Mouse (Mus musculus): ENCODE data around the gene Tekt4. TPM values are rescaled to one million over a fixed set of nuclear protein-coding genes. Genes with fewer than 3 reads are reported as not detected.
A peak's percentile ranks its signal among the peaks of the same experiment; 100 is the strongest.

The Tekt4 gene
- polyA plus RNA-seq, 1 experiment from 2014 or later = not detected

DNA sequence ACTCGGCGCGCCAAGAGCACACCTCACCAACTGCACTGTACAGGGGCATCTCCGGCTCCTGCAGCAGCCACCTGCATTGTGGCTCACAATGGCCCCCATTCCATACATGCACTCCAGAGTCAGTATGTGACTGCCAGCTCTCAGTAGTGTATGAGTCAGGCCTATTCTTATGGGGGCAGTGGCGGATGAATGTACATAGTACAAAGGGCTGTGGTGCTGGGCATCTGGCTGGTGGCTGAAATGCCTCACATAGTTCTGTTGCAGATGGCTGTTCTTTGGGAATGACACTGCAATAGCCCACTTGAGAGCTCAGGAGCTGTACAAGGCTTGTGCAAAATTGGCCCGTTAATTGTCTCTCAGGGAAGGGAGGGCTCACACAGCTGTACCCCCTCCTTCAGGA lies 27.7 kb downstream of the Tekt4 start:
- Histone ChIP-seq H3K9ac (ENCODE audit: low read depth, low read length) (no peak overlapping the region), H3K4me3 (ENCODE audit: low read length) (no peak overlapping the region), H3K9me3 (ENCODE audit: control insufficient read depth, low read length) (no peaks in the 10 kb centered on the region), H3K27me3 (replicated peaks; ENCODE audit: control insufficient read depth, insufficient read depth, low read length) (no peaks in the 10 kb centered on the region), H3K36me3 (ENCODE audit: control insufficient read depth, insufficient read depth, low read length) (no peaks in the 10 kb centered on the region), H3K27ac (ENCODE audit: low read length) (no peak overlapping the region), H3K4me1 (ENCODE audit: control insufficient read depth, insufficient read depth, low read length) (no peaks in the 10 kb centered on the region), H3K4me2 (ENCODE audit: low read depth, low read length) (no peak overlapping the region)
- ATAC-seq = no peak
- WGBS = 83% methylated on average over 6 of the region's 6 CpGs

DNA sequence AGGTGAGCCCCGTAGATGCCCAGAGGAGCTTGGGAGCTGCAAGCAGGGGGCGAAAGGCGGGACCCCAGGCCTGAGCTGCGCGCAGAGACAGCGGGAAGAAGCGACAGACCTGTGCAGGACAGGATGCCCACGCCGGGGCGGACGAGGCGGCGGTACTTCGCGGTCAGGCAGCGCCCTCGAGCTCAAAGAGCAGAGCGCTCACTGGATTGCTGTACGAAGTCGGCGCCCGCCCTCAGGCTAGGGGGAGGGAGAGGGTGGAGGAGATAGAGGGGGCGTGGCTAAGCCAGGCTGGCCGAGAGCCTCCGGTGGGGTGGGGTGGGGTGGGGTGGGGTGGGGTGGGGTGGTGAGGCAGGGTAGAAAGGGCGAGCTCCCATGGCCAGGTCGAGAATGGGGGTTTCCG lies 42.6 kb downstream of the Tekt4 start, which contains the start of gene Sstr5:
TSS of gene Sstr5 (minus strand) at position 276 of the 400 bp plus-strand sequence.
- H3K4me3 ChIP-seq (ENCODE audit: low read length) = peak within 1 kb of the TSS; percentile 22
- H3K9ac ChIP-seq (ENCODE audit: low read depth, low read length) = peak within 1 kb of the TSS; percentile 30
- peak within 1 kb of the TSS; percentile 45 for H3K4me2 ChIP-seq (ENCODE audit: low read depth, low read length)

DNA sequence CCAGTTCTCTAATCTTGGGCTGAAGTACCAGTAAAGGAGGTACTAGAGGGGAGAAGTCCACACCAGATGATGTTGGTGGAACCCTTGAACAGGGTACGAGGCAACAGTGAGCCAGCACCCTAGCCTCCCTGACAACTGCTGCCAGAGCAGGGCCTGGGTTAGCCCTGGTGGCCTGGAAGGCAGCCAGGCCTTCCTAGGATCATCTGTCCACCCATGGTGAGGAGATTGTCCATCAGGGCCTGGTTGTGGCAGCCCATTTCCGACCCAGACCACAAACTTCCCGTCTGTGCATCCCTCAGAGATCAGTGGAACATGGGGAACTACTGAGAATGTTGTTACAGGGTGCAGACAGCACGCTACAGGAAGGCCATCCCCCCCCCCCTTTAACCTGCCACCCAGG lies 48.2 kb downstream of the Tekt4 start:
- Histone ChIP-seq H3K36me3 (ENCODE audit: control insufficient read depth, insufficient read depth, low read length) (no peaks in the 10 kb centered on the region), H3K27me3 (replicated peaks; ENCODE audit: control insufficient read depth, insufficient read depth, low read length) (peaks cover 6% of the 10 kb centered on the region; the same call in 1 of the 2 replicates), H3K4me1 (ENCODE audit: control insufficient read depth, insufficient read depth, low read length) (no peaks in the 10 kb centered on the region), H3K4me2 (ENCODE audit: low read depth, low read length) (no peak overlapping the region), H3K27ac (ENCODE audit: low read length) (no peak overlapping the region), H3K4me3 (ENCODE audit: low read length) (no peak overlapping the region), H3K9ac (ENCODE audit: low read depth, low read length) (no peak overlapping the region), H3K9me3 (ENCODE audit: control insufficient read depth, low read length) (no peaks in the 10 kb centered on the region)
- WGBS = 74% methylated on average over 4 of the region's 4 CpGs
- no peak for ATAC-seq

More for the DNA sequence above, 42.6 kb downstream of the Tekt4 start, which contains the start of gene Sstr5:
- Histone ChIP-seq H3K4me1 (ENCODE audit: control insufficient read depth, insufficient read depth, low read length) (peaks cover 6% of the 10 kb centered on the region), H3K27me3 (replicated peaks; ENCODE audit: control insufficient read depth, insufficient read depth, low read length) (peaks cover 25% of the 10 kb centered on the region; the same call in 1 of the 2 replicates), H3K27ac (ENCODE audit: low read length) (no peak within 1 kb of the TSS), H3K36me3 (ENCODE audit: control insufficient read depth, insufficient read depth, low read length) (no peaks in the 10 kb centered on the region), H3K9me3 (ENCODE audit: control insufficient read depth, low read length) (no peaks in the 10 kb centered on the region)
- peak; percentile 84 for ATAC-seq
- under 1% methylated on average over 21 of the region's 28 CpGs for WGBS

DNA sequence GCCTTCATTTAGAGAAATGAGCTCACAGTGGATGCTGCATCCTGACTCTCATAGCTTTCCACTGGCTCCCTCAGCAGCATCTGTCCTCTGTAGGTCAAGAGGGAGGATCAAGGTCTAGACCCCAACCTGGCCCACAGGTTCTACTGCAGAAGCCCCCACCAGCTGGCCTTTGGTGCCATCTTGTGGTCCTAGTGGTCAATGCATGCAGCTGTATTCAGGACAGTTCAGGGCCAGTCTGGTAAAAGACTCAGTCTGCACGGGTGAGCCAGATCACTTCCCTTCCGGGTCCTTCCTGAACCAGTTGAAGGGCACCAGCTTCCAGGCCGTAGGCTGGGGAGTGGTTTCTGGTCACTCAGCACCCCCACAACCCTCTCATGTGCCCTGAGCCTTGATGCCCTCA lies 53.4 kb downstream of the Tekt4 start:
- WGBS = 17% methylated on average over 3 of the region's 3 CpGs
- H3K9ac ChIP-seq (ENCODE audit: low read depth, low read length) = no peak overlapping the region
- ATAC-seq = no peak

DNA sequence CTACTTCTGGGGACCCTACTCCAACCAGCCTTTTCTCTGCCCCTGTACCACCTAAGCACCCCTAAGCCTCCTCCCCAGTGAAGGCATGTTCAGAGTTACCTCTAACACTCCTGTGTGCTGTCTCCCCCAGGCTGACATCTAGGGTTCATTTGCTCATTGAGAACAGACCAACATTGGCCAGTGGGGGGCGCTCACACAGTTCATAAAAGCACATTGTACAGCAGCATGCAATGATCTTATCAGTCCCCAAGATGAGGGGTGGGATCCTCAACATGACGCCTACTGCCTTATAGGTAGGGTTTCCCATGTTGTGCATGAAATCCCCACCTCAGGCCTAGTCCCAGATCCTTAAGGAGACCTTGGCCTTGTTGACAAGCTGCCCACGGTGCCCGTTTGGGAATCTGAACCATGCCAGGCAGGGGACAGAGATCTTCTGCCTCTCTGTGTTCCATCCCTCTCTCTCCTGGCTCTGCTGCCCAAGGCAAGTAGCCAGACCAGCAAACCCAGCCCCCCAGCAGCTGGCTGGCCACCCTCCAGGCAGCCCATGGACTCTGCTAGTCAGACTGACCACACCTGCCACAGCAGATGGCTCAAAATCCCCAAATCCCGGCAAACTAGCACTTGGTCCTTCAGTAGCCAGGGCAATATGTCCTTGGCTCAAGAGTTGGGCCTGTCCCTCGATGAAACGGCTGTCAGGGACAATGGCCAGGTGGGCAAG lies 54.6 kb downstream of the Tekt4 start:
- WGBS = 55% methylated on average over 7 of the region's 7 CpGs
- H3K36me3 ChIP-seq (ENCODE audit: control insufficient read depth, insufficient read depth, low read length) = no peaks in the 10 kb centered on the region
- no peak overlapping the region for H3K27ac ChIP-seq (ENCODE audit: low read length)
- H3K9ac ChIP-seq (ENCODE audit: low read depth, low read length) = no peak overlapping the region
- no peaks in the 10 kb centered on the region for H3K27me3 ChIP-seq (replicated peaks; ENCODE audit: control insufficient read depth, insufficient read depth, low read length)
- H3K4me1 ChIP-seq (ENCODE audit: control insufficient read depth, insufficient read depth, low read length) = no peaks in the 10 kb centered on the region
- H3K4me2 ChIP-seq (ENCODE audit: low read depth, low read length) = no peak overlapping the region
- no peak overlapping the region for H3K4me3 ChIP-seq (ENCODE audit: low read length)
- ATAC-seq = no peak
- no peaks in the 10 kb centered on the region for H3K9me3 ChIP-seq (ENCODE audit: control insufficient read depth, low read length)

More for the DNA sequence above, 53.4 kb downstream of the Tekt4 start:
- Histone ChIP-seq H3K4me2 (ENCODE audit: low read depth, low read length) (no peak overlapping the region), H3K36me3 (ENCODE audit: control insufficient read depth, insufficient read depth, low read length) (no peaks in the 10 kb centered on the region), H3K4me3 (ENCODE audit: low read length) (no peak overlapping the region), H3K9me3 (ENCODE audit: control insufficient read depth, low read length) (no peaks in the 10 kb centered on the region), H3K4me1 (ENCODE audit: control insufficient read depth, insufficient read depth, low read length) (no peaks in the 10 kb centered on the region), H3K27me3 (replicated peaks; ENCODE audit: control insufficient read depth, insufficient read depth, low read length) (no peaks in the 10 kb centered on the region), H3K27ac (ENCODE audit: low read length) (no peak overlapping the region)

DNA sequence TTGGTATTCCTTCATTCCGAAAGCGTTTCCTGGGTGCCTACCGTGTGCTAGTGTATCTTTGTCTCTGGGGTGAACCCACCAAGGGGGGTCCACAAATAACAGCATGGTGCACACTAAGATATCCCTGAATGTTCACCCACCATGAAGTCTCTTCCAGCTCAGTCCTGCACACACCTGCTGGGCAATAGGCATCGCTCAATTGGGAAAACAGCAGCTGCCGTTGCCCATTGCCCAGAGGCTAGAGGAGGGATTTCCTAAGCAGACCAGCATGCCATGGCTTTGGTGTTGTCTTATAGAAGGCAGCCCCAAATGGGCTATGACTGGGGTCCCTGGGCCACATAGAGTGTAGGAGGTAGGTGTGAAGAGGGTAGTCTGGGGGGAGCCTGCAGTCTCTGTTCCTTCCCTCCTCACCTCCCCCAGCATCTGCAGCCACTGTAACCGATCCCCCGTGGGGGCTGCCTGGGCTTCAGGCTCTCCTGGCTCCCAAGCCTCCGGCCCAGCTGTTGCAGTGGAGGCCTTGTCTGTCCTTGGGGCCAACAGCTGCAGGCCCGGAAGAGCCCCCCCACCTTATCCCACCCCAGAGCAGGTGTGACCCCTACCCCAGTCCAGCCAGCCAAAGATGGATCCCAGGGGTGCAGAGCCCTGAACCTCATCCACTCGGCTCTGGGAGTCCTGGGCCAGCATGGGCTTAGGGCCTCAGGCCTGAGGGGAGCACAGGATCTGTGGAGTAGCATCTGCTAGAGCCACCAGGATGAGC lies 55.8 kb downstream of the Tekt4 start:
- no peak for ATAC-seq
- 80% methylated on average over 10 of the region's 10 CpGs for WGBS
- no peaks in the 10 kb centered on the region; the same call in 1 of the 2 replicates for H3K27me3 ChIP-seq (replicated peaks; ENCODE audit: control insufficient read depth, insufficient read depth, low read length)
- no peak overlapping the region for H3K27ac ChIP-seq (ENCODE audit: low read length)
- no peak overlapping the region for H3K9ac ChIP-seq (ENCODE audit: low read depth, low read length)
- no peak overlapping the region for H3K4me3 ChIP-seq (ENCODE audit: low read length)
- no peaks in the 10 kb centered on the region for H3K9me3 ChIP-seq (ENCODE audit: control insufficient read depth, low read length)
- H3K4me2 ChIP-seq (ENCODE audit: low read depth, low read length) = no peak overlapping the region
- H3K36me3 ChIP-seq (ENCODE audit: control insufficient read depth, insufficient read depth, low read length) = no peaks in the 10 kb centered on the region
- no peaks in the 10 kb centered on the region for H3K4me1 ChIP-seq (ENCODE audit: control insufficient read depth, insufficient read depth, low read length)

DNA sequence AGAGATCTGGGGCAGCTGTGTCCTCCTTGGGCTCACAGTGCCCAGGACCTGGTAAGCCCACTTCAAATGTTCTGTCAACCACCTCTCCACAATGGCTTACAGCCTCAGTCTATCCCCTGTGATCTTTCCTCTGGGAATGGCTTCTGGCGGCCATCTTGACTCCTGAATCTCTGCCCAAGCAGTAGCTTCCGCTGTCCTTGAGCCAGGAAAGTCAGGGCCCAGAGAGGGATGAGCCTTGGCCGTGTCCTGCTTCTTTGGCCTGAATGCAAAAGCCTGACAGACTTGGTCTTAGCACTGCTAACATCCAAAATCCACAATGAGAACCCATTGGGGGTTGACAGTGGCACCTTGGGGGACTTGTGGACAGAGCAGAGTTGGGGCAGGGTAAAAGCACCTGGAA lies 57.5 kb downstream of the Tekt4 start:
- Histone ChIP-seq H3K4me3 (ENCODE audit: low read length) (no peak overlapping the region), H3K9me3 (ENCODE audit: control insufficient read depth, low read length) (no peaks in the 10 kb centered on the region), H3K27me3 (replicated peaks; ENCODE audit: control insufficient read depth, insufficient read depth, low read length) (no peaks in the 10 kb centered on the region; the same call in 1 of the 2 replicates), H3K4me1 (ENCODE audit: control insufficient read depth, insufficient read depth, low read length) (no peaks in the 10 kb centered on the region), H3K36me3 (ENCODE audit: control insufficient read depth, insufficient read depth, low read length) (no peaks in the 10 kb centered on the region), H3K4me2 (ENCODE audit: low read depth, low read length) (no peak overlapping the region), H3K27ac (ENCODE audit: low read length) (no peak overlapping the region), H3K9ac (ENCODE audit: low read depth, low read length) (no peak overlapping the region)
- ATAC-seq = no peak
- WGBS = 77% methylated on average over 3 of the region's 3 CpGs

DNA sequence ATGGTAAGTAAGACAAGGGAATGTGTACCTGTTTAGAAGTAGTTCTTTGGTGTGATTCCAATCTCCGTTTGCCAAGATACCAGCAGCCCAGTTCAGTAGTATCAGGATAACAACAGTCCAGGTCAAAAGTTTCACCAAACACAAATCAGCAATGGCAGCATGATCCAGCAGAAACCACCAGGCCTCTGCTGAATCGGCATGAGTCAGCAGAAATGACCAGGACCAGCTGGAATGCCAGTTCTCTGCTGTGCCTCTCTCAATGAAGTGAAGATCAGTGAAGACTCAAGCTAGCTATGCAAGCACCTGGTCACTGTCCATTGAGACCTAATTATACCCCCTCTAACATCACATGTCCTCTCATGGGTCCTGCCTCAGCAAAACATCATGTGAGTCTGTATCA lies 59.6 kb downstream of the Tekt4 start:
- H3K27me3 ChIP-seq (replicated peaks; ENCODE audit: control insufficient read depth, insufficient read depth, low read length) = no peaks in the 10 kb centered on the region; the same call in 1 of the 2 replicates
- ATAC-seq = no peak
- no peaks in the 10 kb centered on the region for H3K9me3 ChIP-seq (ENCODE audit: control insufficient read depth, low read length)
- no peaks in the 10 kb centered on the region for H3K36me3 ChIP-seq (ENCODE audit: control insufficient read depth, insufficient read depth, low read length)
- H3K27ac ChIP-seq (ENCODE audit: low read length) = no peak overlapping the region
- no peak overlapping the region for H3K4me2 ChIP-seq (ENCODE audit: low read depth, low read length)
- WGBS = 91% methylated on average over 2 of the region's 2 CpGs
- no peak overlapping the region for H3K4me3 ChIP-seq (ENCODE audit: low read length)
- H3K9ac ChIP-seq (ENCODE audit: low read depth, low read length) = no peak overlapping the region
- H3K4me1 ChIP-seq (ENCODE audit: control insufficient read depth, insufficient read depth, low read length) = no peaks in the 10 kb centered on the region

DNA sequence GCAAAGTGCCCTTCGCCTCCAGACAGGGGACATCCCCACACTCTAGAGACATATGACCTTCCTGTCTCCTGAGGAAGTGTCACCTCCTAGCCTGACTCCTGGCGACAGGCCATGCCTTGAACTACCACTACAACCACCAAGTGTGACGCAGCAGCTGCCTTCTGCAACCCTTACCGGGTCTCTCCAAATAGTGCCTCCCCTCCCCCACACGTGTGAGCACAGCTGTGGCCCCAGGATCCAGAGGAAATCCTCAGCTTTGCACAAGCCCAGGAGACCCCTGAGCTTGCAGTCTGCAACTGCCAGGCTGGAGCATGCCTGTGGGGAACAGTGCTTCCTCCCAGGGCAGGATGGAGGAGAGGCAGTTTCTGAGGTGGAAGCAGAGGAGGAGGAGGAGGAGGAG lies 61.9 kb downstream of the Tekt4 start:
- Histone ChIP-seq H3K36me3 (ENCODE audit: control insufficient read depth, insufficient read depth, low read length) (no peaks in the 10 kb centered on the region), H3K4me1 (ENCODE audit: control insufficient read depth, insufficient read depth, low read length) (no peaks in the 10 kb centered on the region), H3K9me3 (ENCODE audit: control insufficient read depth, low read length) (no peaks in the 10 kb centered on the region), H3K9ac (ENCODE audit: low read depth, low read length) (no peak overlapping the region), H3K4me2 (ENCODE audit: low read depth, low read length) (no peak overlapping the region), H3K27me3 (replicated peaks; ENCODE audit: control insufficient read depth, insufficient read depth, low read length) (no peaks in the 10 kb centered on the region; the same call in 1 of the 2 replicates), H3K27ac (ENCODE audit: low read length) (no peak overlapping the region), H3K4me3 (ENCODE audit: low read length) (no peak overlapping the region)
- ATAC-seq = no peak
- WGBS = 31% methylated on average over 5 of the region's 5 CpGs

All from intestine, embryonic 16.5 days (tissue).